Mouse (Mus musculus): ENCODE measurements around the gene Oaz3. TPM values are rescaled to one million over a fixed set of nuclear protein-coding genes. Genes with fewer than 3 reads are reported as not detected.

Oaz3 gene
- polyA plus RNA-seq, 1 experiment, result 0.25 TPM

GRCm38 (mm10) chr3:94413031-94413679, 30.6 kb downstream of the Oaz3 start, which contains the start of gene Tdrkh:
TSS of gene Tdrkh (plus strand) at chr3:94413273.
- no peak for TF ChIP-seq CTCF (IDR thresholded peaks at IDR 0.05; ENCODE audit: extremely low read depth, insufficient read depth, low read length)
- no peak for TF ChIP-seq POLR2A (IDR thresholded peaks at IDR 0.05; ENCODE audit: extremely low read depth, insufficient read depth, low read length)
- Histone ChIP-seq H3K27ac (ENCODE audit: insufficient read depth, low read length) (peak within 1 kb of the TSS; percentile 52; the same call in 1 of the 2 replicates), H3K4me3 (ENCODE audit: insufficient read depth, low read length) (peak within 1 kb of the TSS; percentile 71), H3K4me1 (ENCODE audit: control insufficient read depth, insufficient read depth, low read length) (no peaks in the 10 kb centered on the region)

- Histone ChIP-seq H3K4me3 (ENCODE audit: insufficient read depth, low read length) (peak overlapping the region; percentile 71), H3K4me1 (ENCODE audit: control insufficient read depth, insufficient read depth, low read length) (no peaks in the 10 kb centered on the region), H3K27ac (ENCODE audit: insufficient read depth, low read length) (peak overlapping the region; percentile 24; the same call in 1 of the 2 replicates)
- TF ChIP-seq CTCF (IDR thresholded peaks at IDR 0.05; ENCODE audit: extremely low read depth, insufficient read depth, low read length) (no peak), POLR2A (IDR thresholded peaks at IDR 0.05; ENCODE audit: extremely low read depth, insufficient read depth, low read length) (no peak)
Measured at GRCm38 (mm10) chr3:94412530-94412929, 31.2 kb downstream of the Oaz3 start.

GRCm38 (mm10) chr3:94405561-94405960, 38.2 kb downstream of the Oaz3 start:
- no peak for TF ChIP-seq POLR2A (IDR thresholded peaks at IDR 0.05; ENCODE audit: extremely low read depth, insufficient read depth, low read length)
- no peak for TF ChIP-seq CTCF (IDR thresholded peaks at IDR 0.05; ENCODE audit: extremely low read depth, insufficient read depth, low read length)
- Histone ChIP-seq H3K27ac (ENCODE audit: insufficient read depth, low read length) (no peak overlapping the region), H3K4me3 (ENCODE audit: insufficient read depth, low read length) (no peak overlapping the region), H3K4me1 (ENCODE audit: control insufficient read depth, insufficient read depth, low read length) (peaks cover 7% of the 10 kb centered on the region; the same call in 1 of the 2 replicates)

DNA sequence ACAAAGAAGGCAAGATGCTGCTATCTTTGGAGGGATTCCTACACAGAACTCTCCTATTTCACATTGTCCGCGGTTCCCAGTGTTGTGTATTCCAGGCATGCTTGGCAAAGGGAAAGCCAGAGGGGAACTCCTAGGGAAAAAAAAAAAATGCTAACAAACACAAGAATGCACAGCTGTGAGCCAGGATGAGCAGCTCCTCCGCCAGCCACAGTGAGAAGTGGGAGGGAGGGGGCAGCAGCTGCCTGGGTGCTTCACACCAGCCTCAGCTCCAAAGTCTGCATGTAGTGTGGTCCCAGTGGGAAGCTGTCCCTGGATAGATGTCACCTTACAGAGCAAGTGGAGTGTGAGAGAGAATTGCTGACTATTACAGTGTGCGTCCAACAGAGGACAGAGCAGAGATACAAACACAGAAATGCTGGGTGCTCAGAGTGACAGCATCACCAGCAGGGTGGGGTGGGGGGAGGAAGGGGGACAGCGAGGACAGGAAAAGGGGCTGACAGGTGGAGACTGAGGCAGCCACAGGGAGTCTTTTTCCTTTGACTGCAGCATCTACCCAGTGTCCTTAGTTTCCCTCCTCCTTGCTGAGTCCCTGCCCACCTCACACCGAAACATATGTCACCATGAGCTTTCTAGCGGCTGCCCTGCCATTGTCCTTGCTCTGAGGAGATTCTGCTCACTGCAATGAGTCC, 39.2 kb downstream of the Oaz3 start:
- no peak overlapping the region for H3K27ac ChIP-seq (ENCODE audit: insufficient read depth, low read length)
- H3K4me3 ChIP-seq (ENCODE audit: insufficient read depth, low read length), result no peak overlapping the region
- TF ChIP-seq CTCF (IDR thresholded peaks at IDR 0.05; ENCODE audit: extremely low read depth, insufficient read depth, low read length) (no peak), POLR2A (IDR thresholded peaks at IDR 0.05; ENCODE audit: extremely low read depth, insufficient read depth, low read length) (no peak)
- peaks cover 9% of the 10 kb centered on the region for H3K4me1 ChIP-seq (ENCODE audit: control insufficient read depth, insufficient read depth, low read length)

DNA sequence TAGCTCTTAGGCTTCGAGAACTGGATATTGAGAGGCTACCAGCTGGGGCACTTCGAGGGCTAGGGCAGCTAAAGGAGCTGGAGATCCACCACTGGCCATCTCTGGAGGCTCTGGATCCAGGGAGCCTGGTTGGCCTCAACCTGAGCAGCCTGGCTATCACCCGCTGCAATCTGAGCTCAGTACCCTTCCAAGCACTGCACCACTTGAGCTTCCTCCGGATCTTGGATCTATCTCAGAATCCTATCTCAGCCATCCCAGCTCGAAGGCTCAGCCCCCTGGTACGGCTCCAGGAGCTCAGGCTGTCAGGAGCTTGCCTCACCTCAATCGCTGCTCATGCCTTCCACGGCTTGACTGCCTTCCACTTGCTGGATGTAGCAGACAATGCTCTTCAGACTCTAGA, 41.3 kb downstream of the Oaz3 start:
- peaks cover 9% of the 10 kb centered on the region for H3K4me1 ChIP-seq (ENCODE audit: control insufficient read depth, insufficient read depth, low read length)

DNA sequence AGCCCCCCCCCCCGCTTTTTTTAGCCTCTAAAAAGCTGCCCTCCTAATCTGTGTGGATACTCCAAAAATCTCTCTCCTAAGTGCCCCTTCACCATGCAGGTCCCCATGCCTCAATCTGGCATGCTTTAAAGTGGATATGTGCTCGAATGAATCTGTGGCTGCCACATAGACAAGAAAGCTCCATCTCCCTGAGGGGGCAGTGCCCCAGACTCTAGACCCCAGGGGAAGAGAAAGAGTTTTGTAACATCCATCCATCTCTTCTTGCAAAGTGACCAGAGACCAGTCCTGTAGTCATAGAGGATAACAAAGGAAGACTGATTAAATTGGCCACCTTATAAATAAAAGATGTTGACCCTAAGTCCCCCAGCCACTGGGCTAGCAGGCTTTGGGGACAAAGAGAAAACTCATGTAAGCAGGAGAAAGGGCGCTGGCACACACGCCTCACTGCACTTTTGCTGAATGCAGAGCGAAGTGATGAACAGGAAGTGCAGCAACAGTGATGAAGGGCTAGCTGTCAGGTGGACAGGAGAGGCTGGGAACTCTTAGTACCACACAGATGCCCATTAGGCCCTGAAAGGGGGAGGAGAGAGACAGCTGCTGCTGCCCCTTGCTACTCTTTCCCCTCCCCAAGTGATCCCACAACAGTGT, 43.9 kb downstream of the Oaz3 start:
- peaks cover 9% of the 10 kb centered on the region for H3K4me1 ChIP-seq (ENCODE audit: control insufficient read depth, insufficient read depth, low read length)
- no peak for TF ChIP-seq POLR2A (IDR thresholded peaks at IDR 0.05; ENCODE audit: extremely low read depth, insufficient read depth, low read length)
- TF ChIP-seq CTCF (IDR thresholded peaks at IDR 0.05; ENCODE audit: extremely low read depth, insufficient read depth, low read length), result no peak
- peak overlapping the region; percentile 10; the same call in 1 of the 2 replicates for H3K4me3 ChIP-seq (ENCODE audit: insufficient read depth, low read length)
- no peak overlapping the region for H3K27ac ChIP-seq (ENCODE audit: insufficient read depth, low read length)

More for the DNA sequence above, 41.3 kb downstream of the Oaz3 start:
- TF ChIP-seq CTCF (IDR thresholded peaks at IDR 0.05; ENCODE audit: extremely low read depth, insufficient read depth, low read length), result no peak
- no peak for TF ChIP-seq POLR2A (IDR thresholded peaks at IDR 0.05; ENCODE audit: extremely low read depth, insufficient read depth, low read length)
- Histone ChIP-seq H3K27ac (ENCODE audit: insufficient read depth, low read length) (no peak overlapping the region), H3K4me3 (ENCODE audit: insufficient read depth, low read length) (no peak overlapping the region)

GRCm38 (mm10) chr3:94398943-94399481, 44.7 kb downstream of the Oaz3 start:
- H3K4me3 ChIP-seq (ENCODE audit: insufficient read depth, low read length), result peak overlapping the region; percentile 10; the same call in 1 of the 2 replicates
- H3K27ac ChIP-seq (ENCODE audit: insufficient read depth, low read length), result no peak overlapping the region
- TF ChIP-seq POLR2A (IDR thresholded peaks at IDR 0.05; ENCODE audit: extremely low read depth, insufficient read depth, low read length), result no peak
- TF ChIP-seq CTCF (IDR thresholded peaks at IDR 0.05; ENCODE audit: extremely low read depth, insufficient read depth, low read length), result no peak
- peaks cover 5% of the 10 kb centered on the region for H3K4me1 ChIP-seq (ENCODE audit: control insufficient read depth, insufficient read depth, low read length)

GRCm38 (mm10) chr3:94398217-94398616, 45.5 kb downstream of the Oaz3 start, which contains the start of gene Lingo4:
TSS of gene Lingo4 (plus strand) at chr3:94398517.
- H3K27ac ChIP-seq (ENCODE audit: insufficient read depth, low read length), result no peak within 1 kb of the TSS

GRCm38 (mm10) chr3:94396851-94397250, 46.9 kb downstream of the Oaz3 start:
- TF ChIP-seq CTCF (IDR thresholded peaks at IDR 0.05; ENCODE audit: extremely low read depth, insufficient read depth, low read length) (no peak), POLR2A (IDR thresholded peaks at IDR 0.05; ENCODE audit: extremely low read depth, insufficient read depth, low read length) (no peak)
- H3K4me1 ChIP-seq (ENCODE audit: control insufficient read depth, insufficient read depth, low read length), result peaks cover 2% of the 10 kb centered on the region; the same call in 1 of the 2 replicates
- H3K4me3 ChIP-seq (ENCODE audit: insufficient read depth, low read length), result no peak overlapping the region
- H3K27ac ChIP-seq (ENCODE audit: insufficient read depth, low read length), result no peak overlapping the region

More at GRCm38 (mm10) chr3:94398217-94398616, 45.5 kb downstream of the Oaz3 start, which contains the start of gene Lingo4:
- no peak for TF ChIP-seq CTCF (IDR thresholded peaks at IDR 0.05; ENCODE audit: extremely low read depth, insufficient read depth, low read length)
- TF ChIP-seq POLR2A (IDR thresholded peaks at IDR 0.05; ENCODE audit: extremely low read depth, insufficient read depth, low read length), result no peak
- Histone ChIP-seq H3K4me1 (ENCODE audit: control insufficient read depth, insufficient read depth, low read length) (peaks cover 2% of the 10 kb centered on the region; the same call in 1 of the 2 replicates), H3K4me3 (ENCODE audit: insufficient read depth, low read length) (peak within 1 kb of the TSS; percentile 10; the same call in 1 of the 2 replicates)
